Mouse (Mus musculus): ENCODE results near the gene Zfp93.
A peak's percentile ranks its signal among the peaks of the same experiment; 100 is the strongest.
"Not testable (repeated sequence)": the region's sequence is repeated elsewhere in the genome, so short reads cannot be mapped to it uniquely, and the experiment has no call there.

Zfp93 gene

DNA sequence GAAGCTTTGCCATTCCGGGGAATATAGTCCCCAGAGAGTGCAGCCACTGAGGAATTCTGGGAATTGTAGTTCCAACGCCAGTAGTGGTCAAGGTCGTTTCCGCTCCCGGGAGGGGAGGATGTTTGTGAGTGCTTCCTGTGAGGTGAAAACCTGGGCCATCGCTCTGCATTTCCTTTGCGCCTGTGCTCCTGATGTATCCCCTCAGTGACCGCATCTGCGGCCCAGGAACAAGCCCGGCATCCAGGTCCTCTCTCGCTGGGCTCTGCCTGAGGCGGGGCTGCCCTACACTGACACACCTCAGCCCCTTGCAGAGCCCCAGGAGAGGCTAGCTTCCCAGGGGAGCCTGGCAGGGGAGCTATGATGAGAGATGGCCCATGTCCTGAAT, at the start of gene Zfp93:
Gene Zfp93 (plus strand): TSS at position 133 of the 385 bp plus-strand sequence.
- peak; percentile 73 for DNase-seq (ENCODE audit: low spot score)

DNA sequence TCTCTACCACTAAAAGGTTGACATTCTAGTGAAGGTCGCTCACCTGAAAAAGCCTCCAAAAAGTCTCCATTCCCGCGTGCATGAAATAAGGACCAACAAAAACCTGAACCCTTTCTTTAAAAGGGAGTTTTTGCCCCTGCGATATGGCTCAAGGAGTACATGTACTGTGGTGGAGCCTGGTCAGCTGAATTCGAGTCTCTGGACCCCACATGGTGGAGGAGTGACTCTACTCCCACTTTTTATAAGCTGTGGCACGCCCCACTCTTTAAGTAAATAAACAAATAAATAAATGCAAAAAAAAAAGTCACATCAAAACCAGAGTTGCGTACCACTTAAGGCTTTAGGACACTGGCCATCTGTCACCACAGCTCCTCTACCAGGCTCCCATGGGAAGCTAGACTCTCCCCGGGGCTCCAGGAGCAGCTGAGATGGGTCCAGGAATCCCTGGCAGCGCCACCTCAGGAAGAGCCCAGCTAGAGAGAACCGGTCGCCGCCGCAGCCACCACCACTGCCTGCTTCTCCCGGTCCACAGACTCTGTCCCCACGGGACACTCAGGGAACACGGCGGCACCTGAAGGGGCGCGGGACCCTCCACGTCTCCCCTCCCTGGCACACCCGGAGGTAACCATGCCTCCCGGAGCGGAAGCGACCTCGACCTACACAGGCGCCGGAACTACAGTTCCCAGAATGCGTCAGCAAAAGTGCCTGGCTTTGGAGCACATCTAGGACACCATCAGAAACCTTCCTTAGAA, 33.0 kb upstream of the Zfp93 start, which contains the start of gene Zfp109:
Gene Zfp109 (minus strand): TSS at position 521 of the 752 bp plus-strand sequence.
- DNase-seq (ENCODE audit: low spot score): peak; percentile 59

DNA sequence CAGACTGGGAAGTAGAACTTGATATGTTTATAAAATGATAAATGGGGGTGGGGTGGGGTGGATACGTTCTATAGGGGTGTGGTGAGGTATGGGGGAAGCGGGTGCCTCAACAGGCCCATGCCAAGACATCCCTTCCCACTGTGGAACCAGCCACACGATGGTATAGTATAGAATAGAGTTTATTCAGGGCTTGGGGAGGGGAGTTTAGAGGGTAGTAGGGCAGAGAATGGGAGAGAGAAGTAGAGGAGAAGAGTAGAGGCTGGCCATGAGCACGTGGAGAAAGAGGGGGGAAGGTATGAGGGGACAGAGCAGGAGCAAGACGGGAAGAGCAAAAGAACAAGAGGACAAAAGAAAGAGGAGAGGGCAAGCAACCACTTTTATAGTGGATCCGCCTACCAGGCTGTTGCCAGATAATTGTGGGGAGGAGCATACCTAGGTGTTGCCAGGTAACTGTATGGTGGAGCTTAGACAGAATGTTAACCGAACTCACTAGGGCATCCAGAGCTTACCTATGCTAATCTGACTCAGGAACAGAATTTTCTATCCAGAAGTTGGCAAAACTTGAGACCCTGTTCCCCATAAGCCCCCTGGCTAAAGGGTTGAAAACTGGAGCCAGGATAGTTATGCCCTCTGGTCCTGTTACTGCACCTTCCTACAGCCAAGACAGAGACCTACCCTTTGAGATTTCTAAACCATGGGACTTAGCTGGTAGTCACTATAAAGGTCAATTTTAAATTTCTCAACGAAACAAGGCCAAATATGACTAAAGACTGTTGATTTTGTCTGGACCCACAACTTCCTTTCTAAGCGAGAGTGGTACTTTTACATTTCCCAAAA, 16.2 kb upstream of the Zfp93 start:
- no peak for DNase-seq (ENCODE audit: low spot score)

DNA sequence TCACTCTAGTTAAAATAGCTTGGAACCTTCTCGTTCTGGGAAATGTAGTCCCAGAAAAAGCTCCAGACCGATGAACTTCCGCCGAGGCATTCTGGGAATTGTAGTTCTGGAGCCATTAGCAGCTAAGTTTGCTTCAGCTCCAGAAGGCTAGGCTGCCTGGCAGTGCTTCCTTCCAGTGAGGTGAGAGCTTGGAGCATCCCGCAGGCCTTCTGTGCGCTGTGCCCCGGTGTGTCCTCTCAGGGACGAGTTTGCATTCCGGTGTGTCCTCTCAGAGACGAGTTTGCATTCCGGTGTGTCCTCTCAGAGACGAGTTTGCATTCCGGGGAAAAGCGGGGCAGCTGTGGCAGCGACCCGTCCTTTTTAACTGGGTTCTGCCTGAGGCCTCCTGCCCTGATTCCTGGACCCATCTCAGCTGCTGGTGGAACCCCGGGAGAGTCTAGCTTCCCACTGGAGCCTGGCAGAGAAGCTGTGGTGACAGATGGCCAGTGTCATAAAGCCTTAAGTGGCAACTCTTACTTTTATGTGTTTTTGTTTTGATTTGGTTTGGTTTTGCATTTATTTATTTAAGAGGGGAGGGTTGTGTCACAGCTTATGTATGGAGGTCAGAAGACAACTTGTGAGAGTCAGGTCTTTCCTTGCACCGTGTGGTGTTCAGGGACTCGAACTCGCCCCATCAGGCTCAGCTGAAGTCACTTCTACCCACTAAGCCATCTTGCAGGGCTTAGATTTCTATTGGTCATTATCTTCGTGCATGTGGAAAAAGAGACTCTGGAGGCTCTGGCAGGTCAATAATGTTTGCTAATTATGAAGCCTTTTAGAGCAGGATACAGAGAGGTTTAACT, 15.4 kb upstream of the Zfp93 start, which contains the start of gene Zfp108:
Gene Zfp108 (plus strand): TSS at position 162 of the 842 bp plus-strand sequence.
- peak; percentile 83 for DNase-seq (ENCODE audit: low spot score)

DNA sequence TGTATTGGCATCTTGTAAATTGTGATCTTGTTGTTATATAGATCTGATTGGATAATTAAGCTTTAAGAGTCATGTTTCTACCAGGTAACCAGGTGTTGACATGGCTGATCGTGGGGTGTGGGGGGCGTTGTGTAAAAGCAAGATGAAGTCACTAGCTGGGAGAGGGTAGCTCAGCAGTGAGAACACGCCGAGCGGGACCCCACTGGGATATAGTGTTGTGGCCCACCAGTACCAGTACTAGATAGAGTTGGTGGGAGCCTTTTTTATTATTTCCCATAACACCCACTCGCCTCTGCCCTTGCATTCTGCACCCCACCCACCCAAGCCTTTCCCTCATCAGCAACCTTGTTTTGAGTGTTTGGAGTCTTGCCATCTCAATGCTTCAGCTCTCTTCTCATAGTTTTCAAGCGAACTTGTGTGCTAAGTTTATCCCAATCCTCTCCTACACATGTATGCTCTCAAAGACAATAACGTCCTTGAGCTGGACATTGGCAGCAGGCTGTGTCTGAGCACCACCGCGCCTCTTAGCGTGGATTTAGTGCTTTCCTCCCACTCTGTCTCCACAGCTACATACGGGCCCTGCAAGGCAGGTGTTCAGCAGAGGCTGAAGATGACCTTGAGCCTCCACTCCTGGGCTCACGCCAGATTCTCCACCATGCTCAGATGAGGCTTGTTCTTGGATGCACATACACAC, 10.8 kb upstream of the Zfp93 start:
- DNase-seq (ENCODE audit: low spot score): no peak

DNA sequence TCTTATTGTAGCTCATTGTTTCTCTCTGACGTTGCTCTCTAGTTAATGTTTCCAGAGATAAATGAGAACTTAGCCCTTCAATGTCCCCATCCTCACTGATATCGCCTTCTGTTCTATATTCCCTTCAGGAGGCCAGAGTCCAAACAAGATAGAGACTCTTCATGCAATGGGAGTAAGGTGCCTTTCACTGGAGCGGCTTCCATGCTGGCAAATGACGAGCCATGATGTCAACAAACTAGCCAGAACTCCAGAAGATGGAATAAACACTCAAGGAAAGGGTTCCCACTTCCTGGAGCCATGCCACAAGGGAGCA, 10.3 kb upstream of the Zfp93 start:
- no peak for DNase-seq (ENCODE audit: low spot score)

- no peak for DNase-seq (ENCODE audit: low spot score)
Measured at GRCm38 (mm10) chr7:24268176-24269155, 1.8 kb upstream of the Zfp93 start.

DNA sequence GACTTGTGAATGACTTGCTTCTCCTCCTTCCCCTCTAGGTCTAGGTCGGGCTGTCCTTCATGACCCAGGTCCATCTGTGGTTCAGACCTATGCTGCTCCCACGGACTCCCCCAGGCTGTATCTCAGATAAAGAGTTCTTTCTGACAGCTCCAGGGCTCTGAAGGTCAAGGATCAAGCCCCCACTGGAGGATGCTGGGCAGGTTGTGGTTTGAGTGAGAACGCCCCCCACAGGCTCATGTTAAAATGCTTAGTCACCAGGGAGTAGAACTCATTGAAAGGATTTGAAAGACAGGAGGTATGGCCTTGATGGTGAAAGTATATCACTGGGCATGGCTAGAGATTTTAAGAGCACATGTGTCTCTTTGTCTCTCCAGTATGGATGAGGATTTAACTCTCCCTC, 964 bp upstream of the Zfp93 start:
- no peak for DNase-seq (ENCODE audit: low spot score)

DNA sequence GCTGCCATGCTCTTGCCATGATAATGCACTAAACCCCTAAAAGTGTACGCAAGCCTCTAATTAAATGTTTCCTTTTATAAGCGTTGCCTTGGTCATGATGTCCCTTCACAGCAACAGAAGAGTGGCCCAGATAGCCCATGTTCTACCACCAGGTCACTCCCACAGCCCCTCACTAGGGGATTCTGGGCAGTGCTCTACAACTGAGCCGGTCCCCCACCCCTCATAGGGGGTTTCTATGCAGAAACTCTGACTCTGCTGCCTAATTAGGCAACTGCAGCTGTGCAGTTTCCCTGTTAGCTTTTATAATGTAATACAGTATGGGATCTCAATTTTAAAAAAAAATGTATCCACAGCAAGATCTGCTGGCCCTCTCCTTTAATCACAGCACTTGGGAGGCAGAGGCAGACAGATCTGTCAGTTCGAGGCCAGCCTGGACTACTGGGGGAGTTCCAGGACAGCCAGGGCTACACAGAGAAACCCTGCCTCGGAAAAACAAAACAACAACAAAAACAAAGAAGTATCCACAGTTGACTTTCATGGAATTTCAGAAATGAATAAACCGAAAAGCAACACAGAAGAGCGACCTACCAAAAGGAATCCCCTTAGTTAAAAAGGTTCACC, 443 bp upstream of the Zfp93 start:
- DNase-seq (ENCODE audit: low spot score): no peak

DNA sequence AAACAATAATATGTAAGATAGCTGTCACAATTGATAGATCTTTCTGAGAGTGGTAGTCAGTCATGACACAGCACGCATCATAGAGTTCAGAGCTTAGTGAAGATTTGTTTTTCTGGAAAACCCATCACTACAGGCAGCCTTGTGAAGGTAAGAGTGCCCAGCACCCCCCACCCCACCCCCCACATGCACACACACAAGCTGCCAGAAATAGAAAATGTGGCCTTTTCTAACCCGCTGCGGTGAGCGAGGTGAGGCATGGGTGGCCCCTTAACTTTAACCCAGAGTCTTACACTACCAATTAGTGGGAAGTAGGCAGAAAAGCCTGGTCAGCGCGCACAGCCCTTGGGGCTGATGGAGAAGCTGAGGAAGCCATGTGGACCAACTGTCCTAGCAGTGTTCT, 971 bp downstream of the Zfp93 start:
- DNase-seq (ENCODE audit: low spot score): no peak

DNA sequence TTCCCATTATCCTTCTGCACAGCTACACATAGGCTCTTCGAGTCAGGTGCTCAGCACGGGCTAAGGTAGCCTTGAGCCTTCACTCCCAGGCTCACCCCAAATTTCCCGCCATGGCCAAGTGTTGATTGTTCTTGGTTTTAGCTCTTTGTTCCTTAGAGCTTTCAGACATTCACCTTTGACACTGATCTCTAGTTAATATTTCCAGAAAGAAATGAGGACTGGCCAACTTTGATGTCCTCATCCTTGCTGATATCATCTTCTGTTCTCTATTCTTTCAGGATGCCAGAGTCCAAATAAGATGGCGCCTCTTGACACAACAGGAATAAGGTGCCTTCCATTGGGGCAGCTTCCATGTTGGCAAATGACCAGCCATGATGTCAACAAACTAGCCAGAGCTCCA, 4.2 kb downstream of the Zfp93 start:
- no peak for DNase-seq (ENCODE audit: low spot score)

DNA sequence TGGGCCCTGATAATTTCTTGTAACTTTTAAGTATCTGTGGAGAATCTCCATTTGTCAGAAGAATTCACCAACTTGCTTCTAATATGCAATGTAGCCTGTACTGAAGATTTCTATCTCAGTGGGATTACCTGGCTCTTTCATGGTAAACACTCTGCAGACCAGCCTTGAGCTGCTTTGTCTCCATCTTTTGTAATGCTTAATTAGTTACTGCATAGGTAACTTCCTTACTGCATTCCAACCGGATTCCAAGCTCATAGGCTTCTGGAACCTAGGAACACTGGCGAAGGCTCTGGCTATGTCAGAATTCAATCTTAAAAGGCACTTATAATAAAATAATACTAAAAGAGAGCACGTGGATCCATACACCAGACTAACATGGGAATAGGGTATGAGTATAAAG, 8.6 kb downstream of the Zfp93 start:
- DNase-seq (ENCODE audit: low spot score): not testable (repeated sequence)

GRCm38 (mm10) chr7:24280031-24280857, 10.0 kb downstream of the Zfp93 start:
- DNase-seq (ENCODE audit: low spot score): no peak

GRCm38 (mm10) chr7:24280858-24281145, 10.6 kb downstream of the Zfp93 start:
- no peak for DNase-seq (ENCODE audit: low spot score)

- no peak for DNase-seq (ENCODE audit: low spot score)
Measured at GRCm38 (mm10) chr7:24286090-24286489, 15.9 kb downstream of the Zfp93 start.

GRCm38 (mm10) chr7:24286916-24287315, 16.7 kb downstream of the Zfp93 start:
- no peak for DNase-seq (ENCODE audit: low spot score)

DNA sequence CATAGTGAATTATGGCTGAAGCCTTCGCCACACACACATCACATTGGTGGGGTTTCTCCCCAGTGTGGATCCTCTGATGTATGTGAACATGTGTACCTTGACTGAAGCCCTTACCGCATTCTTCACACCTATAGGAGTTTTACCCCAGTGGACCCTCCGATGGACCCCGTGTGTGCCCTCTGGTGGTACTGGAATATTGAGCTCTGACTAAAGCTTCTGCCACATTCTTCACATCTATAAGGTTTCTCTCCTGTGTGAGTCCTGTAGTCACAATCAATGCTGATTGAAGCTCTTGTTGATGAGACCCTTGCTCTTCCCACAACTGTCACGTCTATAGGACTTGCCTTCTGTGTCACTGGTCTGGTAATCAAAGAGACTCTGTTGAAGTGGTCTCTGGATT, 17.4 kb downstream of the Zfp93 start:
- no peak for DNase-seq (ENCODE audit: low spot score)

GRCm38 (mm10) chr7:24288512-24288911, 18.3 kb downstream of the Zfp93 start:
- no peak for DNase-seq (ENCODE audit: low spot score)

DNA sequence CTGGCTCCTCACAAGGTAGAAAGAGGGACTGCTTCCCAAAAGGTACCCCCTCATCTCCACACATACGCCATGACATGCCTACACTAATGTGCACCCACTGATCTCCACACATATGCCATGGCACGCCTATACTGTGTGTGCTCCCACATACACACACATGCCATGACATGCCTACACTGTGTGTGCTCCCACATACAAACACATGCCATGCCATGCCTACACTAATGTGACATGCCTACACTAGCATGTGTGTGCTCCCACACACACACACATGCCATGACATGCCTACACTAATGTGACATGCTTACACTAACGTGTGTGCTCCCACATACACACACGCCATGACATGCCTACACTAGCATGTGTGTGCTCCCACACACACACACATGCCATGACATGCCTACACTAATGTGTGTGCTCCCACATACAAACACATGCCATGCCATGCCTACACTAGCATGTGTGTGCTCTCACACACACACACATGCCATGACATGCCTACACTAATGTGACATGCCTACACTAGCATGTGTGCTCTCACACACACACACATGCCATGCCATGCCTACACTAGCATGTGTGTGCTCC, 20.0 kb downstream of the Zfp93 start:
- DNase-seq (ENCODE audit: low spot score): no peak
